Mouse (Mus musculus) embryonic fibroblast, embryonic 13.5 days (primary cell): Measurements from ENCODE around the gene Zcchc17.

ENCODE experiments used
- CTCF ChIP-seq: IDR thresholded peaks from 2 replicates; pipeline ENCODE4 v1.5.1; 2011; ENCODE audit warnings: mild to moderate bottlenecking, control low read depth, low read length, moderate library complexity, borderline replicate concordance; ENCODE audit not compliant: insufficient read depth
- POLR2A ChIP-seq: IDR thresholded peaks from 2 replicates; pipeline ENCODE4 v1.6.1; 2011; ENCODE audit warnings: low read depth, mild to moderate bottlenecking, control low read depth, low read length, moderate library complexity

GRCm38 (mm10) chr4:130315771-130316527 lies 43.8 kb downstream of the Zcchc17 start:
- no peak for TF ChIP-seq POLR2A
- no peak for TF ChIP-seq CTCF
